Mouse (Mus musculus) left cerebral cortex, postnatal 14 days (tissue): ENCODE data around the gene Ppp5c. TPM values are rescaled to one million over a fixed set of nuclear protein-coding genes. Genes with fewer than 3 reads are reported as not detected.

ENCODE experiments used
- DNase-seq, 2 experiments: peaks; one replicate each; pipeline ENCODE4 v3.0.0; 2021 to 2022; ENCODE audit warnings: low spot score in 2 of 2, mixed read lengths in 1 of 2
- intact Hi-C: fragments of 180-260 bp; cut with DNase I; formaldehyde crosslinking; loops from one replicate; pipeline ENCODE4 v1.15.1; 2025
- total RNA-seq, 2 experiments: library from RNA; stranded (reverse); gene quantifications; 2 replicates each; pipeline ENCODE4 v1.2.3; 2021

Gene Ppp5c
- total RNA-seq, 2 experiments from 2014 or later = 182 to 185 TPM

GRCm38 (mm10) chr7:17056601-17057523, 29.1 kb upstream of the Ppp5c start:
- intact Hi-C loops = no loop called here
- peak; percentile 56 to 60 for DNase-seq

GRCm38 (mm10) chr7:17056081-17056581, 28.4 kb upstream of the Ppp5c start:
- DNase-seq = peak; percentile 87 to 93
- intact Hi-C loops = no loop called here

- intact Hi-C loops = no loop called here
- no peak for DNase-seq
These were observed 27.7 kb upstream of the Ppp5c start for GRCm38 (mm10) chr7:17055287-17055946.

GRCm38 (mm10) chr7:17054325-17054989, 26.7 kb upstream of the Ppp5c start:
- intact Hi-C loops = loop anchor here (5.0 kb wide), 1 partner anchor 37 kb away; no protein-coding TSS in a partner anchor
- no peak for DNase-seq

- peak in 1 of 2 experiments; percentile 71 for DNase-seq
- intact Hi-C loops = loop anchor here (5.0 kb wide), 1 partner anchor 34 kb away; no protein-coding TSS in a partner anchor
These were observed 23.3 kb upstream of the Ppp5c start for GRCm38 (mm10) chr7:17050933-17051594.

- DNase-seq = no peak
- intact Hi-C loops = loop anchor here (5.0 kb wide), 1 partner anchor 33 kb away; no protein-coding TSS in a partner anchor
These were observed 22.8 kb upstream of the Ppp5c start for GRCm38 (mm10) chr7:17050491-17050890.

GRCm38 (mm10) chr7:17048431-17049190, 20.9 kb upstream of the Ppp5c start:
- intact Hi-C loops = no loop called here

GRCm38 (mm10) chr7:17047041-17047682, 19.4 kb upstream of the Ppp5c start:
- intact Hi-C loops = no loop called here
- no peak for DNase-seq

More at GRCm38 (mm10) chr7:17048431-17049190, 20.9 kb upstream of the Ppp5c start:
- no peak for DNase-seq

- intact Hi-C loops = no loop called here
These were observed 18.0 kb upstream of the Ppp5c start for GRCm38 (mm10) chr7:17045743-17046142.

GRCm38 (mm10) chr7:17039373-17039772, 11.6 kb upstream of the Ppp5c start:
- intact Hi-C loops = no loop called here
- no peak for DNase-seq

More at GRCm38 (mm10) chr7:17045743-17046142, 18.0 kb upstream of the Ppp5c start:
- DNase-seq = peak in 1 of 2 experiments; percentile 65

GRCm38 (mm10) chr7:17038018-17038695, 10.4 kb upstream of the Ppp5c start:
- no peak for DNase-seq
- intact Hi-C loops = no loop called here

GRCm38 (mm10) chr7:17030239-17030638, 2.5 kb upstream of the Ppp5c start:
- peak in 1 of 2 experiments; percentile 57 for DNase-seq
- intact Hi-C loops = no loop called here

GRCm38 (mm10) chr7:17028923-17029322, 1.2 kb upstream of the Ppp5c start:
- peak in 1 of 2 experiments; percentile 44 for DNase-seq
- intact Hi-C loops = loop anchor here (5.0 kb wide), 1 partner anchor 33 kb away; the partner anchor contains the start of gene Hif3a

- peak; percentile 63 to 82 for DNase-seq
- intact Hi-C loops = loop anchor here (5.0 kb wide), 1 partner anchor 35 kb away; the partner anchor contains the start of gene Hif3a
These were observed 775 bp downstream of the Ppp5c start for GRCm38 (mm10) chr7:17026710-17027587.

- DNase-seq = no peak
- intact Hi-C loops = loop anchor here (5.0 kb wide), 1 partner anchor 36 kb away; the partner anchor contains the start of gene Hif3a
These were observed 1.7 kb downstream of the Ppp5c start for GRCm38 (mm10) chr7:17025896-17026622.
